Mouse (Mus musculus): ENCODE data around the gene Faim2.

DNA sequence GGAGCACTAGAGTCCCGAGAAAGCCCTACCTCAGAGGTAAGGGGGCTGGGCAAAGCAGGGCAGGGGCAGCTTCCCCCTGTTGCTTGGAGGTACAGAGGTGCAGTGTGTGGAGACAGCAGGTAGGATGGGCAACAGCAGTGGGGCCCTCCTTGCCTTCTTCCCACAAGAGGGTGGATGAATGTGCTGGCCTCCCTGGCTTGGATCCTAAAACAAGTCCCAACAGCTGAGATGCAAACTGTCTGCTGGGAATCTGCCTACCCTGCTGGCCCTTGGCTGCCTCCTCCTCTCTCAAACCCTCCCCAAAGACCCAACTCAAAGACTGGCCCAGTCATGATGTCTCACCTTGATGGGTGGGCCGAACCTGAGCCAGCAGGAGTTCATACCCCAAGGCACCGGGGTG, 72.5 kb downstream of the Faim2 start:
- no peak for TF ChIP-seq GATA1 (IDR thresholded peaks at IDR 0.05; ENCODE audit: borderline replicate concordance, low read length)
- TF ChIP-seq FLI1 (IDR thresholded peaks at IDR 0.05; ENCODE audit: low read length), result no peak
